Mouse (Mus musculus): ENCODE data around the gene Isca2.

- no peak for TF ChIP-seq MAFK (IDR thresholded peaks at IDR 0.05; ENCODE audit: borderline replicate concordance, low read depth, low read length)
- TF ChIP-seq CTCF (IDR thresholded peaks at IDR 0.05 in 2 of 3, conservative IDR thresholded peaks at IDR 0.05 in 1 of 3; ENCODE audit: control insufficient read depth in 1 of 3, insufficient read depth in 1 of 3, low read depth in 2 of 3, low read length in 3 of 3, poor library complexity in 1 of 3, severe bottlenecking in 1 of 3): no peak
- no peak for TF ChIP-seq ELF1 (IDR thresholded peaks at IDR 0.05; ENCODE audit: low read depth, low read length)
- TF ChIP-seq EP300 (IDR thresholded peaks at IDR 0.05; ENCODE audit: low read depth in 1 of 2, low read length in 2 of 2): no peak
- no peak for TF ChIP-seq ZKSCAN1 (IDR thresholded peaks at IDR 0.05; ENCODE audit: low read depth, low read length)
- TF ChIP-seq RCOR1 (IDR thresholded peaks at IDR 0.05; ENCODE audit: low read depth, low read length): no peak
- no peak for TF ChIP-seq TAL1 (IDR thresholded peaks at IDR 0.05; ENCODE audit: low read length)
- no peak for TF ChIP-seq GATA1 (IDR thresholded peaks at IDR 0.05; ENCODE audit: low read depth, low read length)
- TF ChIP-seq HCFC1 (IDR thresholded peaks at IDR 0.05; ENCODE audit: low read depth, low read length): no peak
- TF ChIP-seq USF2 (IDR thresholded peaks at IDR 0.05; ENCODE audit: borderline replicate concordance in 1 of 2, insufficient read depth in 1 of 2, low read depth in 1 of 2, low read length in 2 of 2): no peak
- TF ChIP-seq POLR2A (IDR thresholded peaks at IDR 0.05; ENCODE audit: control insufficient read depth in 1 of 2, insufficient read depth in 1 of 2, low read depth in 1 of 2, low read length in 2 of 2, poor library complexity in 1 of 2): no peak
- TF ChIP-seq SIN3A (IDR thresholded peaks at IDR 0.05; ENCODE audit: low read length): no peak
- TF ChIP-seq GABPA (IDR thresholded peaks at IDR 0.05; ENCODE audit: low read depth, low read length): no peak
- no peak for TF ChIP-seq MYC (IDR thresholded peaks at IDR 0.05; ENCODE audit: low read depth, low read length)
Measured at GRCm38 (mm10) chr12:84792629-84793028, 19.6 kb downstream of the Isca2 start.

Data from MEL (cell line).